Mouse (Mus musculus) heart, adult 2 months (tissue): ENCODE measurements at regions not wholly inside any gene's neighbourhood (a gene's known extent, or its start where the extent isn't known, plus 50 kb on each side); places are given as distances from the start of the nearest gene placed in this dataset.

ENCODE experiments used
- CTCF ChIP-seq: fragments of 200-600 bp; IDR thresholded peaks from 2 replicates; pipeline ENCODE4 v1.8.1; 2022; ENCODE audit warnings: antibody characterized with exemption, mild to moderate bottlenecking, moderate library complexity
- EP300 ChIP-seq: fragments of 200-500 bp; IDR thresholded peaks from 2 replicates; pipeline ENCODE4 v1.6.1; 2011; ENCODE audit warnings: low read depth, low read length, control low read depth; ENCODE audit not compliant: insufficient read depth
- POLR2A ChIP-seq: fragments of 200-500 bp; IDR thresholded peaks from 2 replicates; pipeline ENCODE4 v1.6.1; 2011; ENCODE audit warnings: mild to moderate bottlenecking, low read depth, low read length, control low read depth; ENCODE audit not compliant: insufficient read depth

- TF ChIP-seq CTCF = no peak
- TF ChIP-seq EP300 = no peak
- TF ChIP-seq POLR2A = no peak
Measured at GRCm38 (mm10) chr5:41048515-41048914, 659.4 kb downstream of the Rab28 start.
